Mouse (Mus musculus) embryonic facial prominence, embryonic 11.5 days (tissue): ENCODE measurements around the gene Gkn1. TPM values are rescaled to one million over a fixed set of nuclear protein-coding genes. Genes with fewer than 3 reads are reported as not detected.

ENCODE experiments used
- ATAC-seq: fragments of 200-750 bp; cut with Nextera tagmentation; replicated peaks from 2 replicates; pipeline ENCODE4 v1.8.0; 2017; ENCODE audit warnings: low read depth; ENCODE audit not compliant: insufficient number of reproducible peaks, low FRiP score, low TSS enrichment
- DNase-seq: peaks from one replicate; pipeline ENCODE4 v3.0.0-alpha.2; 2015; ENCODE audit warnings: low spot score
- H3K27ac ChIP-seq: fragments of 300-500 bp; sonication (generic); replicated peaks from 2 replicates; pipeline ENCODE4 v1.5.1; 2014; ENCODE audit warnings: mild to moderate bottlenecking, low read depth, low read length, control low read depth
- H3K27me3 ChIP-seq: fragments of 300-500 bp; sonication (generic); 2 replicates; pipeline ENCODE4 v1.6.1; 2014; ENCODE audit warnings: mild to moderate bottlenecking, low read length, moderate library complexity, mixed read lengths; ENCODE audit not compliant: control insufficient read depth, insufficient read depth
- H3K36me3 ChIP-seq: fragments of 300-500 bp; sonication (generic); replicated peaks from 2 replicates; pipeline ENCODE4 v1.6.1; 2014; ENCODE audit warnings: low read depth, mild to moderate bottlenecking, low read length, moderate library complexity, mixed read lengths; ENCODE audit not compliant: control insufficient read depth, insufficient read depth
- H3K4me1 ChIP-seq: fragments of 300-500 bp; sonication (generic); 2 replicates; pipeline ENCODE4 v1.6.1; 2014; ENCODE audit warnings: low read length, mixed read lengths; ENCODE audit not compliant: control insufficient read depth, insufficient read depth
- H3K4me2 ChIP-seq: fragments of 300-500 bp; sonication (generic); 2 replicates; pipeline ENCODE4 v1.6.1; 2014; ENCODE audit warnings: low read depth, mild to moderate bottlenecking, control low read depth, low read length, moderate library complexity
- H3K4me3 ChIP-seq: fragments of 300-500 bp; sonication (generic); 2 replicates; pipeline ENCODE4 v1.5.1; 2014; ENCODE audit warnings: low read depth, low read length, control low read depth
- H3K9ac ChIP-seq: fragments of 300-500 bp; sonication (generic); replicated peaks from 2 replicates; pipeline ENCODE4 v1.6.1; 2014; ENCODE audit warnings: mild to moderate bottlenecking, control low read depth, low read length
- H3K9me3 ChIP-seq: fragments of 300-500 bp; sonication (generic); replicated peaks from 2 replicates; pipeline ENCODE4 v1.6.1; 2016; ENCODE audit warnings: mild to moderate bottlenecking, low read length, inconsistent platforms, mixed read lengths; ENCODE audit not compliant: control insufficient read depth
- WGBS: fragments of 180-500 bp; shearing (Covaris S2); extraction: QIAGEN DNeasy Blood & Tissue Kit; methylation state at CpG from one replicate; pipeline ENCODE4 v1.1.7; 2014; 5-methylcytosine and 5-hydroxymethylcytosine counted together
- polyA plus RNA-seq: library from polyadenylated mRNA; unstranded; fragments of >200 nt; fragmentation: Nextera tagmentation; extraction: Ambion mirVana; gene quantifications from 2 replicates; pipeline ENCODE4 v1.2.1, GENCODE M21; 2014

Gkn1 gene
- polyA plus RNA-seq, 1 experiment from 2014 or later = not detected

DNA sequence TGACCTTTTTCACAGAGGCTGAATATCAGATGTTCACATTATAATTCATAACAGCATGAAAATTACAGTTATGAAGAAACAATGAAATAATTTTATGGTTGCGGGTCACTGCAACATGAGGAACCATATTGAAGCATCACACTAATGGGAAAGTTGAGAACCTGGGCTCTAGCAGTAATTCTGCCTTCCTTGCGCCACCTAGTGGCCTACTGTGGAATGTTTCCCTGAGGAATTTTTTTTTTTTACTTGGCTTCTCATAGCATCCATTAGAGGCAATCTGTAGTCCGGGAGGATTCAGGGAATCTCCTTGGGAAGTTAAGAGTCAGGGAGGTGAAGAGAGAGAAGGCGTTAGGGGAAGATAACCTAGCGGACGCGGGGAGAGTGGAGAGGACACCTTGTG is 35.5 kb upstream of the Gkn1 start:
- H3K27ac ChIP-seq = no peak overlapping the region
- peaks cover 4% of the 10 kb centered on the region; the same call in 1 of the 2 replicates for H3K27me3 ChIP-seq
- no peak overlapping the region for H3K9ac ChIP-seq
- no peaks in the 10 kb centered on the region for H3K36me3 ChIP-seq
- H3K4me1 ChIP-seq = no peaks in the 10 kb centered on the region; the same call in none of the 2 replicates
- no peak overlapping the region for H3K4me2 ChIP-seq
- no peaks in the 10 kb centered on the region for H3K9me3 ChIP-seq
- 12% methylated on average over 7 of the region's 7 CpGs for WGBS
- H3K4me3 ChIP-seq = no peak overlapping the region
- DNase-seq = peak; percentile 88
- no peak for ATAC-seq

DNA sequence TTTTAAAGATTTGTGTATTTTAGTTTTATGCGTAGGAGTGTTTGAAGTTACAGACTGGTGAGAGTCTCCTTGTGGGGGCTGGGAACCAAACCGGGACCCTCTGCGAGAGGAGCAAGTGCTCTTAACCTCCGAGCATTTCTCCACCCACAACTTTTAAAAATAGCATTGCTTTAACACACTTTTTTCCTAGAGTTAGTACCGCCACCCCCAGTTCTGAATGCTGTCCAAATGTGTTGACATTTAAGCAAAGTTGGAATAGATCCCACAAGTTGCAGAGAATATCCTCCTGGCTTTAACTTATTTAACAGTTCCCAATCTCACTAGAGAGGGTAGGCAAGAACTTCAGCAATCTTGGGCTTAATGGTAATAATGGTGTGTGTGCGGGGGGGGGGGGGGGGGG is 34.0 kb upstream of the Gkn1 start:
- DNase-seq (no peak), ATAC-seq (no peak)
- Histone ChIP-seq H3K27ac (no peak overlapping the region), H3K9ac (no peak overlapping the region), H3K9me3 (no peaks in the 10 kb centered on the region), H3K4me1 (no peaks in the 10 kb centered on the region; the same call in none of the 2 replicates), H3K27me3 (peaks cover 4% of the 10 kb centered on the region; the same call in 1 of the 2 replicates), H3K4me3 (no peak overlapping the region), H3K36me3 (no peaks in the 10 kb centered on the region), H3K4me2 (no peak overlapping the region)
- WGBS = 67% methylated on average over 5 of the region's 6 CpGs

DNA sequence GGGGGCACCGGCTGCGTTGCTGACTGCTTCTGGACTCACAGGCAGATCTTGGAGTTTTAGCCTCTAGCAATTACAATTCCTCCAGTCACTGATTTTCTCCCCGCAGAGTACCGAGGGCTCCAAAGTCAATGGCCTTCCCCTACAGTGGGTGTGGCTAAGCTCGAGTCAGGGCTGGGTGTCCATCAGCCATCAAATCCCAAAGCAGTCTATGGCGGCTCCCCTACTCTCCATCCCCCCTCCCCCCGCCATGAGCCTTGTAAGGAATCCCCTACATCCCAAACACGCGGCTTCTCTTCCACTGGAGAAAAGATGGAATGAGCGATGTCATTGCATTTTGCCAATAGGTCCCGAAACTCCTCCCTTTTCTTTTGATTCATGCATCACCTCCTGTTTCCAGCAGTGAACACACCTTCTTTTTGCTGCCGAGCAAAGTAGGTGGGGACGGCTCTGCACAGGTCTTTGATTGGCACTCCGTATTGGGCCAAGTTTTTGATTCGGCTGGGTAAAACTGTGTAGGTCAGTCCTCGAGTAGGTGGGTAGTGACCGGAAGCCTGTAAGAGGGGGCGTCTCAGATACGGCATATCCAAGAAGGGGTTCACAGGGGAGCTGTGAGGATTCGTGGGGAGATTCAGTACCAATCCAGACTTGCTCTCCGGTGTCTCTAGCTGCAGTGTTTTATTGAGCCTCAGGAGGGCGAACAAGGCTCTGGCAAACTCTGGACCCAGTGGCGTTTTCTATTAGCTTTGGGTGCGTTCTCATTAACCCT is 33.4 kb upstream of the Gkn1 start:
- 8% methylated on average over 24 of the region's 24 CpGs for WGBS
- H3K9me3 ChIP-seq = no peaks in the 10 kb centered on the region
- H3K36me3 ChIP-seq = no peaks in the 10 kb centered on the region
- 0 out of 2 replicates have a peak, but pooled peaks have one; percentile 50 for ATAC-seq
- peaks cover 4% of the 10 kb centered on the region; the same call in 1 of the 2 replicates for H3K27me3 ChIP-seq
- no peak overlapping the region for H3K4me3 ChIP-seq
- no peak overlapping the region for H3K27ac ChIP-seq
- 0 out of 2 replicates have a peak overlapping the region, but pooled peaks have one; percentile 22 for H3K9ac ChIP-seq
- H3K4me1 ChIP-seq = no peaks in the 10 kb centered on the region; the same call in none of the 2 replicates
- H3K4me2 ChIP-seq = peak overlapping the region; percentile 47
- peak; percentile 47 for DNase-seq

DNA sequence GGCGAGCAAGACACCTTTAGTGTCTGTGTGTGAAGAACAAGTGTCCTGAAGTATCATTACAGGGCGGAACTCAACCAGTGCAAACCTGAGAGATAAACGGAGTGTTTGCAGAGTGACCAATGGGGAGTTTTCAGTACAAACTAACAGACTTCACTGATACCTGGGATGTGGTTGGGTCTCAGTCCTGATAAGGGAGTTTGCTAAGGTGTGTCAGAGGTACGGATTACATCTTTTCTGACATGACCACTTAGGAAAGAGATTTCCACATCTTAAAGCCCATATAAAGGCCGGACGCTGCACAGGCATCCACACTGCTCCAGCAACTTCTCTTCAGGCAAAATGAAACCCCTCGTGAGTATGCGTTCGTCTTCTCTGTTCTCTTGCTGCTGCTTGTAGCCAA is 22.3 kb upstream of the Gkn1 start, which contains the start of gene Gkn2:
Gkn2 (plus strand) TSS at position 301 of the 400 bp plus-strand sequence.
- Histone ChIP-seq H3K9ac (no peak within 1 kb of the TSS), H3K27ac (no peak within 1 kb of the TSS), H3K27me3 (no peaks in the 10 kb centered on the region), H3K9me3 (no peaks in the 10 kb centered on the region), H3K4me2 (no peak within 1 kb of the TSS), H3K36me3 (no peaks in the 10 kb centered on the region), H3K4me3 (no peak within 1 kb of the TSS), H3K4me1 (no peaks in the 10 kb centered on the region)
- 88% methylated on average over 9 of the region's 9 CpGs for WGBS
- ATAC-seq (no peak), DNase-seq (no peak)

DNA sequence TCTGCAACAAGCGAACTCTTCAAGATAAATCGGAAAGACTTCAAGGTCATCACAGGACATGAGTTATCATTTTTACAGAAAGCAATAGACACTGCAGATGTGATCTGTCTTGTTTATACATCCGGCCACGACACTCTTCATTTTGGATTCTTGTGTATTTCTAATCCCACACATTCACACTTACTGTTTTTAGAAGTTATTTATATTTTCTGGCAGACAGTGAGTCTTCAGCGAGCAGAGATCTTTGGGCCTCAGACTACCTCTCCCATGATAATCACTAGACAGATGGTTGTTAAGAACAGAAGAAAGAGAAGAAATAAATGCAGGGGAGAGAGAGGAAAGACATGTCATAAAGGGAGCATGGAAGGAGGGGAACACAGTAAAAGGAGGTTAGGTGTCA is 18.5 kb upstream of the Gkn1 start:
- Histone ChIP-seq H3K36me3 (no peaks in the 10 kb centered on the region), H3K4me3 (no peak overlapping the region), H3K27me3 (no peaks in the 10 kb centered on the region), H3K4me1 (no peaks in the 10 kb centered on the region), H3K9me3 (no peaks in the 10 kb centered on the region), H3K4me2 (no peak overlapping the region), H3K9ac (no peak overlapping the region), H3K27ac (no peak overlapping the region)
- no peak for ATAC-seq
- 89% methylated on average over 5 of the region's 5 CpGs for WGBS
- DNase-seq = no peak

- WGBS = 69% methylated on average over 5 of the region's 5 CpGs
Observed at GRCm38 (mm10) chr6:87354441-87354840, 3.7 kb upstream of the Gkn1 start.

GRCm38 (mm10) chr6:87335935-87336295 is 14.8 kb downstream of the Gkn1 start:
- no peaks in the 10 kb centered on the region for H3K27me3 ChIP-seq
- no peak overlapping the region for H3K27ac ChIP-seq
- H3K4me2 ChIP-seq = no peak overlapping the region
- H3K4me3 ChIP-seq = no peak overlapping the region; the same call in 1 of the 2 replicates
- H3K36me3 ChIP-seq = no peaks in the 10 kb centered on the region
- H3K9me3 ChIP-seq = no peaks in the 10 kb centered on the region
- H3K9ac ChIP-seq = no peak overlapping the region
- WGBS = 33% methylated on average over 6 of the region's 6 CpGs
- DNase-seq (no peak), ATAC-seq (no peak)
- H3K4me1 ChIP-seq = peaks cover 3% of the 10 kb centered on the region; the same call in 1 of the 2 replicates

More at GRCm38 (mm10) chr6:87354441-87354840, 3.7 kb upstream of the Gkn1 start:
- Histone ChIP-seq H3K9ac (no peak overlapping the region), H3K4me2 (no peak overlapping the region), H3K9me3 (no peaks in the 10 kb centered on the region), H3K27ac (no peak overlapping the region), H3K27me3 (no peaks in the 10 kb centered on the region), H3K4me3 (no peak overlapping the region), H3K36me3 (no peaks in the 10 kb centered on the region), H3K4me1 (no peaks in the 10 kb centered on the region)
- DNase-seq (no peak), ATAC-seq (no peak)
